Mouse (Mus musculus) stomach, embryonic 14.5 days (tissue): ENCODE measurements at regions not wholly inside any gene's neighbourhood (a gene's known extent, or its start where the extent isn't known, plus 50 kb on each side); places are given as distances from the start of the nearest gene placed in this dataset.

Source experiments
- ATAC-seq: fragments of 200-750 bp; cut with Nextera tagmentation; 2 replicates; pipeline ENCODE4 v1.8.0; 2017; ENCODE audit warnings: low read depth, moderate TSS enrichment; ENCODE audit not compliant: insufficient number of reproducible peaks, insufficient read depth, low FRiP score
- H3K27ac ChIP-seq: fragments of 300-500 bp; sonication (generic); 2 replicates; pipeline ENCODE4 v1.5.1; 2014; ENCODE audit warnings: mild to moderate bottlenecking, low read length, moderate library complexity, mixed read lengths
- H3K27me3 ChIP-seq: fragments of 300-500 bp; sonication (generic); 2 replicates; pipeline ENCODE4 v1.6.1; 2014; ENCODE audit warnings: low read length, control low read depth, mixed read lengths; ENCODE audit not compliant: control insufficient read depth, insufficient read depth
- H3K36me3 ChIP-seq: fragments of 300-500 bp; sonication (generic); 2 replicates; pipeline ENCODE4 v1.6.1; 2014; ENCODE audit warnings: mild to moderate bottlenecking, control low read depth, low read length, moderate library complexity, mixed read lengths; ENCODE audit not compliant: control insufficient read depth, insufficient read depth
- H3K4me1 ChIP-seq: fragments of 300-500 bp; sonication (generic); 2 replicates; pipeline ENCODE4 v1.6.1; 2014; ENCODE audit warnings: low read length, control low read depth, mixed read lengths; ENCODE audit not compliant: control insufficient read depth, insufficient read depth
- H3K4me2 ChIP-seq: fragments of 300-500 bp; sonication (generic); replicated peaks from 2 replicates; pipeline ENCODE4 v1.6.1; 2014; ENCODE audit warnings: low read depth, low read length, control low read depth
- H3K4me3 ChIP-seq: fragments of 300-500 bp; sonication (generic); 2 replicates; pipeline ENCODE4 v1.5.1; 2014; ENCODE audit warnings: low read depth, low read length, control low read depth
- H3K9ac ChIP-seq: fragments of 300-500 bp; sonication (generic); replicated peaks from 2 replicates; pipeline ENCODE4 v1.6.1; 2014; ENCODE audit warnings: low read depth, mild to moderate bottlenecking, control low read depth, low read length, moderate library complexity, mixed read lengths
- H3K9me3 ChIP-seq: fragments of 300-500 bp; sonication (generic); 2 replicates; pipeline ENCODE4 v1.6.1; 2016; ENCODE audit warnings: low read depth, low read length, control low read depth; ENCODE audit not compliant: control insufficient read depth
- WGBS: fragments of 180-500 bp; shearing (Covaris S2); extraction: QIAGEN DNeasy Blood & Tissue Kit; methylation state at CpG from one replicate; pipeline ENCODE4 v1.1.7; 2014; 5-methylcytosine and 5-hydroxymethylcytosine counted together

GRCm38 (mm10) chr14:76351856-76352255 lies 62.9 kb upstream of the Tsc22d1 start:
- no peaks in the 10 kb centered on the region for H3K36me3 ChIP-seq
- no peak for ATAC-seq
- no peak overlapping the region for H3K9ac ChIP-seq
- H3K9me3 ChIP-seq, result no peaks in the 10 kb centered on the region
- no peaks in the 10 kb centered on the region for H3K4me1 ChIP-seq
- WGBS, result 62% methylated on average over 9 of the region's 9 CpGs
- H3K4me3 ChIP-seq, result no peak overlapping the region
- no peak overlapping the region for H3K27ac ChIP-seq
- H3K27me3 ChIP-seq, result no peaks in the 10 kb centered on the region
- H3K4me2 ChIP-seq, result no peak overlapping the region

- Histone ChIP-seq H3K36me3 (no peaks in the 10 kb centered on the region), H3K9me3 (peaks cover 8% of the 10 kb centered on the region; the same call in 1 of the 2 replicates), H3K4me2 (no peak overlapping the region), H3K4me3 (no peak overlapping the region), H3K27me3 (no peaks in the 10 kb centered on the region), H3K9ac (no peak overlapping the region), H3K4me1 (no peaks in the 10 kb centered on the region), H3K27ac (no peak overlapping the region)
- ATAC-seq, result no peak
- WGBS, result 56% methylated on average over 2 of the region's 2 CpGs
Observed at GRCm38 (mm10) chr14:76356161-76356560, 58.6 kb upstream of the Tsc22d1 start.

DNA sequence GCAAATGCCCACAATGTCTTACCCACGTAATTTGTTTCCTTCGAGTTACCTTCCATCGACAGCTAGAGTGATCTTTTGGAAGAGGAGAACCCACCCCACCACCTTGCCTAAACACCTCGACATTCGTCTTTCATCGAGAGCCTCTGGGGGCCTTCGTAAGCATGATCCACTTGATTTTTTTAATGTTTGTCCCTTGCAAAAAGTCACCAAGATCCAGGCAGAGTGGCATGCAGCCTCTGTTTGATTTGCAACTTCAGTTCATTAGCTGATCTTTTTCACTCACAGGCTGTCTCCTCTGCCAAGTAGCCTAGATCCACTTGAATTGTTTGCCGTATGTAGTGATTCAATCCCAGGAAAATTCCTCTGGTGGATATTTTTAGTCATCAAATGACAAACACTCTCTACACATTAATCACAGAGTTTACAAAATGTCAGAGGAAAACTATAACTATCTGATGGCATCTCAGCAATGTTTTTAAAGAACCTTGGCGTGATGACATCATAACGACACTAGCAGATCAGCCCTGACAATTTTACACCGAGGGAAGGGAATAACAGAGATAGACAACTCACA lies 54.8 kb upstream of the Tsc22d1 start:
- WGBS, result 53% methylated on average over 11 of the region's 11 CpGs
- no peak for ATAC-seq
- no peak overlapping the region for H3K9ac ChIP-seq
- H3K27ac ChIP-seq, result no peak overlapping the region
- no peaks in the 10 kb centered on the region for H3K36me3 ChIP-seq
- H3K4me2 ChIP-seq, result no peak overlapping the region
- peaks cover 8% of the 10 kb centered on the region; the same call in 1 of the 2 replicates for H3K9me3 ChIP-seq
- no peaks in the 10 kb centered on the region for H3K4me1 ChIP-seq
- H3K4me3 ChIP-seq, result no peak overlapping the region
- H3K27me3 ChIP-seq, result no peaks in the 10 kb centered on the region

DNA sequence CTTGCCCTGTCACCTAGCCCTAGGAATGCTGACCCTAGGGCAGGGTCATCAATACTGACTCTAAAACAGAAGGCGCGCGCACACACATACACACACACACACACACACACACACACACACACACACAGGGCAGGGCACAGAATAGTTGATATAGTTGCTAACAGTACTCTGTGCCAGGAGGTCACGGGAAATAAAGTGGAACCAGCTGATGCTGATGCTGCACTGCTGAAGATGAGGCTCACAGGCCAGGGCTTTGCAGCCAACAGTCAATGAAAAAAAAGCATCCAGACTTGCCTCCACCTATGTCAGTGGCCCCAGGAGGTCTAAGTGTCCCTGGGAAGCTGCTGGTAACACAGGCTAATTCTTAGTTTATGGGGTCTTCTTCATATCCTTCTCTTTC lies 50.7 kb upstream of the Tsc22d1 start:
- Histone ChIP-seq H3K4me2 (no peak overlapping the region), H3K27me3 (no peaks in the 10 kb centered on the region), H3K36me3 (no peaks in the 10 kb centered on the region), H3K4me3 (no peak overlapping the region), H3K9me3 (peaks cover under 1% of the 10 kb centered on the region; the same call in 1 of the 2 replicates), H3K4me1 (no peaks in the 10 kb centered on the region), H3K9ac (no peak overlapping the region), H3K27ac (no peak overlapping the region)
- ATAC-seq, result no peak
- WGBS, result 84% methylated on average over 4 of the region's 4 CpGs
